Mouse (Mus musculus) midbrain, embryonic 16.5 days (tissue): ENCODE results near the gene Slc39a2. TPM values are rescaled to one million over a fixed set of nuclear protein-coding genes. Genes with fewer than 3 reads are reported as not detected.

Source experiments
- ATAC-seq: fragments of 200-750 bp; cut with Nextera tagmentation; 2 replicates; pipeline ENCODE4 v1.8.0; 2017; ENCODE audit warnings: moderate TSS enrichment
- H3K27ac ChIP-seq: fragments of 300-500 bp; sonication (generic); 2 replicates; pipeline ENCODE4 v1.5.1; 2014; ENCODE audit warnings: mild to moderate bottlenecking, low read length, mixed read lengths
- H3K27me3 ChIP-seq: fragments of 300-500 bp; sonication (generic); 2 replicates; pipeline ENCODE4 v1.6.1; 2014; ENCODE audit warnings: low read depth, low read length, mixed read lengths; ENCODE audit not compliant: control insufficient read depth, insufficient read depth
- H3K36me3 ChIP-seq: fragments of 300-500 bp; sonication (generic); 2 replicates; pipeline ENCODE4 v1.6.1; 2014; ENCODE audit warnings: mild to moderate bottlenecking, low read length, moderate library complexity, mixed read lengths; ENCODE audit not compliant: control insufficient read depth, insufficient read depth
- H3K4me1 ChIP-seq: fragments of 300-500 bp; sonication (generic); 2 replicates; pipeline ENCODE4 v1.6.1; 2014; ENCODE audit warnings: mild to moderate bottlenecking, low read length, mixed read lengths; ENCODE audit not compliant: control insufficient read depth, insufficient read depth
- H3K4me2 ChIP-seq: fragments of 300-500 bp; sonication (generic); 2 replicates; pipeline ENCODE4 v1.6.1; 2014; ENCODE audit warnings: mild to moderate bottlenecking, low read length, mixed read lengths
- H3K4me3 ChIP-seq: fragments of 300-500 bp; sonication (generic); 2 replicates; pipeline ENCODE4 v1.5.1; 2014; ENCODE audit warnings: low read depth, mild to moderate bottlenecking, low read length, moderate library complexity, mixed read lengths
- H3K9ac ChIP-seq: fragments of 300-500 bp; sonication (generic); 2 replicates; pipeline ENCODE4 v1.6.1; 2014; ENCODE audit warnings: low read depth, low read length, mixed read lengths
- H3K9me3 ChIP-seq: fragments of 300-500 bp; sonication (generic); replicated peaks from 2 replicates; pipeline ENCODE4 v1.6.1; 2014; ENCODE audit warnings: mild to moderate bottlenecking, low read length, mixed read lengths; ENCODE audit not compliant: control insufficient read depth, poor library complexity, severe bottlenecking
- WGBS: fragments of 180-500 bp; shearing (Covaris S2); extraction: QIAGEN DNeasy Blood & Tissue Kit; methylation state at CpG from one replicate; pipeline ENCODE4 v1.1.7; 2014; 5-methylcytosine and 5-hydroxymethylcytosine counted together
- polyA plus RNA-seq: library from polyadenylated mRNA; unstranded; fragments of >200 nt; fragmentation: Nextera tagmentation; extraction: Ambion mirVana; gene quantifications from 2 replicates; pipeline ENCODE4 v1.2.1, GENCODE M21; 2015

Gene Slc39a2
- polyA plus RNA-seq, 1 experiment from 2014 or later: 2.2 TPM

- Histone ChIP-seq H3K36me3 (no peaks in the 10 kb centered on the region; the same call in 1 of the 2 replicates), H3K4me3 (peak overlapping the region; percentile 67), H3K9ac (peak overlapping the region; percentile 79), H3K27me3 (no peaks in the 10 kb centered on the region), H3K27ac (peak overlapping the region; percentile 75), H3K4me2 (peak overlapping the region; percentile 97), H3K9me3 (no peaks in the 10 kb centered on the region), H3K4me1 (peaks cover 7% of the 10 kb centered on the region; the same call in 1 of the 2 replicates)
- ATAC-seq: peak; percentile 44
- WGBS: 11% methylated on average over 14 of the region's 14 CpGs
These were observed 19.8 kb downstream of the Slc39a2 start for GRCm38 (mm10) chr14:51912391-51913061.

DNA sequence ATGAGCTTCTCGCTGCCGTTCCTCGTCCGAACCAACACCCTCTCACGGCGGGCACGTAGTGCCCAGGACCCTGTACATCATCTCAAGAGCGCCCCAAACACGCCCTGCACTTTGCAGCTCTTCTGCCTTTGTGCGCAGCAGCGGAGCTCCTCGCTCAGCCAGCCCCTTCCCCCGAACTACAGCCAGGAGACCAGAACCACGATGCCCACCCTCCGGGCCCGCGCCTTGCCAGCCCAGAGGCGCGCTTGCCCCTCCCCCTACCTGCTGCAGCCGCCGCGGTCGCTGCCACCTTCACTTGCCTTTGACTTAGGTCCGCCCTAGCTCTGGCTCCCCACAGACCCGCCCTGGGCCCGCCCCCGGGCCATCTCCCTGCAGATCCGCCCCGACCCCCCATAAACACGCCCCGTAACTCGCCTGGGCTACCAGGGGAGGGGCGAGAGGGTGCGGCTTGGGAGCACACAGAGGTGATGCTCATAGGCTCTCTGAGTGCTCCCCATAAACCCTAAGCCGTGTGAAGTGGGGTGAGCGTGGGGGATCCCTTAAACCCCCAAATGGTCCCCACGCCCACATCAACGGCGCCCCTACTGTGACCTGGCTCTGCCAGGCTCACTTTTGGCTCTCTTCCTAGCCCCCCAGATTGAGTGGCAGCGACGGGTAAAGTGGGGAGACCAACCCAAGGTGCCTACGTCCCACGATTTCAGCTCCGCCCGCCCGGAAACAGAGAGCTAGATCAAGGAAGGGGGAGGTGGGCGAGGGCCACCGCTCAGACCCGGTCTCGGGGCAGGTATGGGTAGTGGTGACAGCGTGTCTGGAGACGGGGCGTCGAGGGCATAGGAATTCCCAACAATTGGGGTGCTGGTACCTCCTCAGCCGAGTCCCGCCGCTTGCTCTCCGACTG is 20.6 kb downstream of the Slc39a2 start:
- peaks cover 7% of the 10 kb centered on the region; the same call in 1 of the 2 replicates for H3K4me1 ChIP-seq
- H3K9ac ChIP-seq: peak overlapping the region; percentile 79
- H3K4me3 ChIP-seq: peak overlapping the region; percentile 67
- peak overlapping the region; percentile 97 for H3K4me2 ChIP-seq
- ATAC-seq: peak; percentile 77
- peak overlapping the region; percentile 75 for H3K27ac ChIP-seq
- H3K27me3 ChIP-seq: no peaks in the 10 kb centered on the region
- under 1% methylated on average over 57 of the region's 58 CpGs for WGBS
- no peaks in the 10 kb centered on the region; the same call in 1 of the 2 replicates for H3K36me3 ChIP-seq
- H3K9me3 ChIP-seq: no peaks in the 10 kb centered on the region

DNA sequence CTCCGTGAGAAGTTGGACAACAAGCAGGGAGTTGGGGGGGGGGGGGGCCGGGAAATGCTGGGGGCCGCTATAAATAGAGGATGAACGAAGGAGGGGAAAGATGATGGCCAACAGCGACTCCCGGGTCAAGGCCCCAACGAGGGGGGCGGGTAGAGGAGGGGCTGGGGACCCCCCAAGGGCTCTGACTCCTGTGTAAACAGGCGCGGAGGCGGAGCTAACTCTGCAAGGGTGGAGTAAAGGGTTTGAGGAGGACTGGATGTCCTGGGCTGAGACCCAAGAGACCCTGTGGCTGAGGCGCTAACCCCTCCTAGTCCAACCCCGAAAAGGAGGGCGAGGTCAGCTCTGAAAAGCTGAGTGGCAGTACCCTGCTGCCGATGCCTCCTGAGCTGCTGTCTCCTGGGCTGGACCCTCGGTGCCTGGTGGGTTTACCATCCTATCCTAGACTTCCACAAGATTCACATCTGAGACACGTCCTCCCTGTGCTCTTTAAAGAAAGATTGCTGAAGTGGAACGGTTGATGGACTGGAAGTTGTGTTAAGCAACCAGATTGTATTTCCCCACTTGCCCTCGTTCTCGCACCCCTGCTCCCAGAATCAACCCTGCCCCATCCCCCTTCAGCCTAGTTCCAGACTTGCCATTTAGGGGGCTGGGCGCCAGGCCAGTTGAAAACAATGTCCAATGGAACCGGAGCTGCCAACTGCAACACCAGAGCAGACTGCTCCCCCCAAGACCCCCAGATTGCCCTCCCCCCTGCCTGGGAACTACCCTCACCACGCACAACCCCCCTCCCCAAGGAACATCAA is 21.5 kb downstream of the Slc39a2 start, which contains the start of gene Ndrg2:
Ndrg2 (minus strand) TSS at position 199 of the 803 bp plus-strand sequence.
- Histone ChIP-seq H3K27ac (peak within 1 kb of the TSS; percentile 75), H3K9me3 (no peaks in the 10 kb centered on the region), H3K4me1 (peaks cover 7% of the 10 kb centered on the region; the same call in 1 of the 2 replicates), H3K27me3 (no peaks in the 10 kb centered on the region), H3K36me3 (no peaks in the 10 kb centered on the region; the same call in 1 of the 2 replicates), H3K9ac (peak within 1 kb of the TSS; percentile 79), H3K4me2 (peak within 1 kb of the TSS; percentile 97), H3K4me3 (peak within 1 kb of the TSS; percentile 67)
- peak; percentile 73 for ATAC-seq
- WGBS: under 1% methylated on average over 21 of the region's 23 CpGs

DNA sequence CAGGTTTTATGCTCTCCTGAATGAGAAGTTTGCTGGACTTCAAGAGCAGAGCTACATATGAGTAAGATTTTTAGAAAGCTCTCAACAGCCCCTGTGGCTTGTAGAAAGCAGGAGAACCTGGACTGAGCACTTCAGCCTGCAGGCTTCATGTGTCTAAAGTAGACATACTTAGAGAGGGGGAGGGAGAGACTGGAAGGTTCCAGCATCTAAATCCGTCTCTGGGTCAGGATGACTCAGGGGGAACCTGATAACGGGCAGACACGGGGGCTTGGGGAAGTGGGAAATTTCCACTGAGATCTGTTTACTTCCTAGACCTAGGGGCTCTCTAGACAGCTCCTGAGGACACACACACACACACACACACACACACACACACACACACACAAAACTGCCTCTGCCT is 22.3 kb downstream of the Slc39a2 start:
- Histone ChIP-seq H3K4me1 (peaks cover 7% of the 10 kb centered on the region; the same call in 1 of the 2 replicates), H3K4me2 (no peak overlapping the region), H3K27ac (peak overlapping the region; percentile 68), H3K9me3 (no peaks in the 10 kb centered on the region), H3K27me3 (no peaks in the 10 kb centered on the region), H3K4me3 (no peak overlapping the region), H3K36me3 (no peaks in the 10 kb centered on the region; the same call in 1 of the 2 replicates), H3K9ac (no peak overlapping the region)
- WGBS: 18% methylated on average over 3 of the region's 3 CpGs
- ATAC-seq: no peak

DNA sequence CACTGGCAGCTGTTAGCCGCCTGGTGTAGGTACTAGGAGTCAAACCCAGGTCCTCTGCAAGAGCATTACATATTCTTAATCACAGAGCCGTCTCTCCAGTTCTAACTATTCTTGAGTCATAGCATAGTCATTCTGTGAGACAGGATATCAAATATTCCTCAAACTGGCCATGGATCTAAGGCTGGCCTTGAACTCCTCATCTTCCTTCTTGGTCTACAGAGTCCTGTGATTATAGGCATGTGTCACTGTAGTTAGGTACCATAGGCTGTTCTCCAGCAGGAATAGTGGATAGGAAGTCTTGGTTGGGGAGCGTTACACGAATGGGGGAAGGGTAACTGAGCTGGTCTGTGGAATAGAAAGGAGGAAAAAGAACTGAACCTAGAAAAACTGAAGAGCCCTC is 23.9 kb downstream of the Slc39a2 start:
- Histone ChIP-seq H3K4me1 (peaks cover 7% of the 10 kb centered on the region; the same call in 1 of the 2 replicates), H3K27me3 (no peaks in the 10 kb centered on the region), H3K4me2 (no peak overlapping the region), H3K4me3 (no peak overlapping the region), H3K36me3 (no peaks in the 10 kb centered on the region), H3K27ac (no peak overlapping the region), H3K9me3 (no peaks in the 10 kb centered on the region), H3K9ac (no peak overlapping the region)
- ATAC-seq: no peak
- WGBS: 87% methylated on average over 4 of the region's 4 CpGs

DNA sequence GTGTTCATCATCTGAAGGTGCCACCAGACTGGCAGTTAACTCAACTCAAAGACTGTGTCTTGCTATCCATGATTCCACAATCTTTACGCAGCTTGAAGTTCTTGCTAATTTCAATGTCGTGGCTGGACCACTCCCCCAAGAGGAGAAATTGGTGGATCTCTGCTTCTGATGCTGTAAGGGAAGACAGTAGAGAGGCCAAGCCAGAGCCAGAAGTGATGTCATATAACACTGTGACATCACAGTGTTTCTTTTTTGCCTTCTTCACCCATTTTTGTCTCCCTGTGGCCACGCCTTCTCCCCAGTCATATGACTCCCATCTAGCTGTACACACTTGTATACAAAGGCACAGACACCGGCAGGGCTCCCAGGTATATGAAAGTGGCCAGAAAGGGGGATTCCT is 25.4 kb downstream of the Slc39a2 start, which contains the start of gene Tppp2:
Tppp2 (plus strand) TSS at position 301 of the 400 bp plus-strand sequence.
- WGBS: 85% methylated on average over 4 of the region's 4 CpGs
- no peak for ATAC-seq
- Histone ChIP-seq H3K27me3 (no peaks in the 10 kb centered on the region), H3K36me3 (no peaks in the 10 kb centered on the region), H3K9me3 (no peaks in the 10 kb centered on the region), H3K4me3 (no peak within 1 kb of the TSS), H3K4me1 (peaks cover 4% of the 10 kb centered on the region; the same call in 1 of the 2 replicates), H3K4me2 (no peak within 1 kb of the TSS), H3K9ac (no peak within 1 kb of the TSS), H3K27ac (no peak within 1 kb of the TSS)

DNA sequence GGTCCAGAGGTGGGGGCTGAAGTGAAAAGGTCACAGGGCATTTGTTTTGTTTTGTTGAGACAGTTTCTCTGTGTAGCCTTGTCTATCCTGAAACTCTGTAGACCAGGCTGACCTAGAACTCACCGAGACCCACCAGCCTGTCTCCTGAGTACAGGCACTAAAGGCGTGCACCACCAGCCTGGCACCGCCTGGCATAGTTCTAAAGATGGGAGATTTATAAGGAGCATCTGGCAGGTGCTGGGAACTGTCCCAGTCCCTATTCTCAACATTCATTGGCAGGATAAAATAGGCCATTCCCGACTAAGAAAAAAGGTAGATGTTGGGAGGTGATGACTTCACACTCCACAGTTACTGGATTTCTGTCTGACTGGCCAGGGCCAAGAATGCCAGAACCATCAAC is 26.3 kb downstream of the Slc39a2 start:
- no peak overlapping the region for H3K4me3 ChIP-seq

DNA sequence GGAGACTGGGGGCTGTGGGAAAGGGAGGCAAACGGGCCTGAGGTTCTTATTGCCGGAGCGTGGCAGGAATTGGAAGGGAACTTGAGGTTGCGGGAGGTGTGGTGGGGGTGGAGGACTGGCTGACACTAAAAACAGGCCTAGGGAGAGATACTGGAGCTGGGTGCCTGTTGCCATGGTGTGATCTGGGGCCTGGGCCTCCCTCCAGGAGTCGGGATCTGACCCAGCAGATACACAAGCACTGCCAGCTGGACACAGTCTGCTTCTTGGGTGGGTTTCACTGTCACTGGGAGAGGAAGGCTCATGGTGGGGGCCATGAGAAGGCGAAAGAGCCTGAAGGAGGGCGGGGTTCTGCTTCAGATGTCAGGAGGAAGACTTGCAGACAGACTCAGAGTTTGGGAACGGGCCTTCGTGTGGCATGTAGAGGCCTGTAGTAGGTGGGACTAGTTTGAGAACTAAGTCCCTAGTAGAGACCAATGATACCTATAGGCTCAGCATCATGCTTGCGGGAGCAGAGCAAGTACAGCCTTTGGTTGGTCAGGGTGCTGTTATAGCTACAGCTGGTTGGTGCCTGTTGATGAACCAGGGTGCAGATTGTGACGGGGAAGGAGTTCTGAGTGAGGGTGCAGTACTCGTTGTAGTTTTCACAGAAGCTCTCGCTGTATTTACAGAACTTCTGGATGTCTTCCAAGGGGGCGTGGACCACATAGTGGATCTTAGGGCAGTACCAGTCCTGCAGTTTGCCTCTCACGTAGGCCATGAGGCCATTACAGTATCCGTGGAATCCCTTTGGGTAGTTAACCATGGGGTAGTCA is 29.3 kb downstream of the Slc39a2 start:
- peak; percentile 80 for ATAC-seq
- H3K4me1 ChIP-seq: no peaks in the 10 kb centered on the region
- no peaks in the 10 kb centered on the region for H3K36me3 ChIP-seq
- H3K4me2 ChIP-seq: no peak overlapping the region
- no peaks in the 10 kb centered on the region for H3K9me3 ChIP-seq
- 81% methylated on average over 16 of the region's 16 CpGs for WGBS
- H3K9ac ChIP-seq: no peak overlapping the region
- H3K27me3 ChIP-seq: no peaks in the 10 kb centered on the region
- 0 out of 2 replicates have a peak overlapping the region, but pooled peaks have one; percentile 54 for H3K27ac ChIP-seq
- no peak overlapping the region for H3K4me3 ChIP-seq

More for the DNA sequence above, 26.3 kb downstream of the Slc39a2 start:
- H3K27ac ChIP-seq: no peak overlapping the region
- 87% methylated on average over 4 of the region's 4 CpGs for WGBS
- no peaks in the 10 kb centered on the region for H3K36me3 ChIP-seq
- peaks cover 1% of the 10 kb centered on the region; the same call in 1 of the 2 replicates for H3K4me1 ChIP-seq
- no peak overlapping the region for H3K9ac ChIP-seq
- H3K4me2 ChIP-seq: no peak overlapping the region
- no peak for ATAC-seq
- no peaks in the 10 kb centered on the region for H3K9me3 ChIP-seq
- H3K27me3 ChIP-seq: no peaks in the 10 kb centered on the region
